Mouse (Mus musculus): Measurements from ENCODE around the gene Tspan12. TPM values are rescaled to one million over a fixed set of nuclear protein-coding genes. Genes with fewer than 3 reads are reported as not detected.

The Tspan12 gene
- total and polyA plus RNA-seq, 3 experiments: not detected

DNA sequence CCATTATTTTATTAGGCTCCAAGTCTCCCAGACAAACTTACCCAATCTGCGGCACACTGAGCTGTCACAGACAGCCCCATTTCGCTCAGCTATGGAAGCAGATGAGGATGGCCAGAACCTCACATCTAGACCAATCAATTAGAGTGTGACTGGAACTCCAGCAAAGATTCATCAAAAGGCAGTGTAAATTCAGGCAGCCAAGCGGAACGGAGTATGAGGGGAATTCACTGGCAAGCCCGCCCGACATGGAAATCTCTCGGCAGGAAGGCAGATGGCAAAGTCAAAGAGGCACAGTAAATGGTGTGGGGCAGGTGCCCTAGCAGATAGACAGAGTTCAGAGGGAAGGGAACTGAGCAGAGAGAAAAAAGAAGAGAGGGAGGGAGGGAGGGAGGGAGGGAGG is 5.5 kb upstream of the Tspan12 start:
- H3K36me3 ChIP-seq (ENCODE audit: control insufficient read depth in 1 of 2, insufficient read depth in 2 of 2, low read length in 2 of 2): no peaks in the 10 kb centered on the region
- H3K9me3 ChIP-seq (replicated peaks; ENCODE audit: insufficient read depth, low read length): no peaks in the 10 kb centered on the region
- no peak for DNase-seq (ENCODE audit: low read depth, low spot score)
- H3K4me1 ChIP-seq (ENCODE audit: control insufficient read depth in 1 of 2, insufficient read depth in 2 of 2, low read length in 2 of 2): no peaks in the 10 kb centered on the region
- H3K79me2 ChIP-seq (ENCODE audit: control insufficient read depth, insufficient read depth, low read length, poor library complexity): no peaks in the 10 kb centered on the region
- H3K27me3 ChIP-seq (ENCODE audit: control insufficient read depth in 1 of 2, insufficient read depth in 2 of 2, low read length in 2 of 2): peaks cover 0 to 2% of the 10 kb centered on the region in 2 experiments; a peak in 2 of 4 replicates
- no peak overlapping the region for H3K27ac ChIP-seq (ENCODE audit: control insufficient read depth, low read depth, low read length)
- H3K9ac ChIP-seq (ENCODE audit: control insufficient read depth, low read depth, low read length, poor library complexity, severe bottlenecking): no peak overlapping the region
- no peak overlapping the region for H3K4me3 ChIP-seq (ENCODE audit: control insufficient read depth in 1 of 2, insufficient read depth in 1 of 2, low read depth in 2 of 2, low read length in 2 of 2)
- no peak for TF ChIP-seq POLR2AphosphoS2 (IDR thresholded peaks at IDR 0.05; ENCODE audit: low read length)
- TF ChIP-seq MAFK (IDR thresholded peaks at IDR 0.05; ENCODE audit: borderline replicate concordance, low read depth, low read length): no peak
- no peak for TF ChIP-seq KAT2A (conservative IDR thresholded peaks at IDR 0.05; ENCODE audit: low read depth, low read length)
- no peak for TF ChIP-seq UBTF (IDR thresholded peaks at IDR 0.05; ENCODE audit: borderline replicate concordance, insufficient read depth, low read depth, low read length)
- TF ChIP-seq ELF1 (IDR thresholded peaks at IDR 0.05; ENCODE audit: low read depth, low read length): no peak
- no peak for TF ChIP-seq MXI1 (IDR thresholded peaks at IDR 0.05; ENCODE audit: low read depth, low read length)
- no peak for TF ChIP-seq USF1 (IDR thresholded peaks at IDR 0.05; ENCODE audit: low read depth, low read length)
- no peak for TF ChIP-seq SMC3 (IDR thresholded peaks at IDR 0.05; ENCODE audit: low read depth, low read length)
- no peak for TF ChIP-seq JUND (IDR thresholded peaks at IDR 0.05; ENCODE audit: low read depth, low read length)
- TF ChIP-seq ETS1 (IDR thresholded peaks at IDR 0.05; ENCODE audit: low read depth, low read length): no peak
- no peak for TF ChIP-seq NELFE (IDR thresholded peaks at IDR 0.05; ENCODE audit: low read depth, low read length)
- TF ChIP-seq GATA1 (IDR thresholded peaks at IDR 0.05; ENCODE audit: low read depth, low read length): no peak
- TF ChIP-seq SIN3A (IDR thresholded peaks at IDR 0.05; ENCODE audit: low read length): no peak
- TF ChIP-seq NRF1 (IDR thresholded peaks at IDR 0.05; ENCODE audit: insufficient read depth, low read depth, low read length, poor library complexity, severe bottlenecking): no peak
- no peak for TF ChIP-seq MEF2A (IDR thresholded peaks at IDR 0.05; ENCODE audit: extremely low read depth, insufficient replicate concordance, low read depth, low read length, poor library complexity, severe bottlenecking)
- TF ChIP-seq E2F4 (IDR thresholded peaks at IDR 0.05; ENCODE audit: borderline replicate concordance, low read depth, low read length): no peak
- no peak for TF ChIP-seq ZMIZ1 (IDR thresholded peaks at IDR 0.05; ENCODE audit: low read depth, low read length)
- no peak for TF ChIP-seq GABPA (IDR thresholded peaks at IDR 0.05; ENCODE audit: low read depth, low read length)
- TF ChIP-seq TCF12 (IDR thresholded peaks at IDR 0.05; ENCODE audit: low read depth, low read length): no peak
- no peak for TF ChIP-seq ZNF384 (IDR thresholded peaks at IDR 0.05; ENCODE audit: low read depth, low read length)

DNA sequence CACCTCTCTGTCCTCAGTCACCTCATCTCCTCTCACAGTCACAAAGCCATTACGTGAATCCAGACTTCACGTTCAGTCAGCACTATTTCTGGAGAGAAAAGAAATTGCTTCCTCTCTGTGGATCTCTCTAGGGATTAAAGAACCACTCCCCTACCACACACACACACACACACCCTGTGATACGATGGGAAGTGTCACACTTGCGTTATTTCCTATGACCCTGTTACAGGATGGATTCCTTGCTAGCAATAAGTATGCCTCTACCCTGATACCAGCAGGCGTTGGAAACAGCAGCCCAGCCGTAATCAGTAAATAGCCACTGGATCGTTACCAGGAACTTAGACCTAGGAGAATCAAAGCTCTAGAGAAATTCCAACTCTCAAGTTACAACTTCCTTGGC is 3.6 kb upstream of the Tspan12 start:
- Histone ChIP-seq H3K9ac (ENCODE audit: control insufficient read depth, low read depth, low read length, poor library complexity, severe bottlenecking) (no peak overlapping the region), H3K9me3 (replicated peaks; ENCODE audit: insufficient read depth, low read length) (no peaks in the 10 kb centered on the region), H3K27ac (ENCODE audit: control insufficient read depth, low read depth, low read length) (no peak overlapping the region), H3K79me2 (ENCODE audit: control insufficient read depth, insufficient read depth, low read length, poor library complexity) (no peaks in the 10 kb centered on the region), H3K27me3 (ENCODE audit: control insufficient read depth in 1 of 2, insufficient read depth in 2 of 2, low read length in 2 of 2) (no peaks in the 10 kb centered on the region), H3K4me3 (ENCODE audit: control insufficient read depth in 1 of 2, insufficient read depth in 1 of 2, low read depth in 2 of 2, low read length in 2 of 2) (no peak overlapping the region), H3K36me3 (ENCODE audit: control insufficient read depth in 1 of 2, insufficient read depth in 2 of 2, low read length in 2 of 2) (no peaks in the 10 kb centered on the region), H3K4me1 (ENCODE audit: control insufficient read depth in 1 of 2, insufficient read depth in 2 of 2, low read length in 2 of 2) (no peaks in the 10 kb centered on the region)
- TF ChIP-seq CHD2 (IDR thresholded peaks at IDR 0.05; ENCODE audit: low read length) (no peak), UBTF (IDR thresholded peaks at IDR 0.05; ENCODE audit: borderline replicate concordance, insufficient read depth, low read depth, low read length) (no peak), SIN3A (IDR thresholded peaks at IDR 0.05; ENCODE audit: low read length) (no peak), RCOR1 (IDR thresholded peaks at IDR 0.05; ENCODE audit: low read depth, low read length) (no peak), E2F4 (IDR thresholded peaks at IDR 0.05; ENCODE audit: borderline replicate concordance, low read depth, low read length) (no peak), USF1 (IDR thresholded peaks at IDR 0.05; ENCODE audit: low read depth, low read length) (no peak), ETS1 (IDR thresholded peaks at IDR 0.05; ENCODE audit: low read depth, low read length) (no peak), MEF2A (IDR thresholded peaks at IDR 0.05; ENCODE audit: extremely low read depth, insufficient replicate concordance, low read depth, low read length, poor library complexity, severe bottlenecking) (no peak), ZKSCAN1 (IDR thresholded peaks at IDR 0.05; ENCODE audit: low read depth, low read length) (no peak), CHD1 (IDR thresholded peaks at IDR 0.05; ENCODE audit: low read depth, low read length) (no peak), SMC3 (IDR thresholded peaks at IDR 0.05; ENCODE audit: low read depth, low read length) (no peak), KAT2A (conservative IDR thresholded peaks at IDR 0.05; ENCODE audit: low read depth, low read length) (no peak), EP300 (IDR thresholded peaks at IDR 0.05; ENCODE audit: low read depth in 1 of 2, low read length in 2 of 2) (no peak), GATA1 (IDR thresholded peaks at IDR 0.05; ENCODE audit: low read depth, low read length) (no peak), POLR2AphosphoS5 (IDR thresholded peaks at IDR 0.05; ENCODE audit: borderline replicate concordance, low read depth, low read length) (no peak), RAD21 (IDR thresholded peaks at IDR 0.05; ENCODE audit: low read depth, low read length) (no peak), NRF1 (IDR thresholded peaks at IDR 0.05; ENCODE audit: insufficient read depth, low read depth, low read length, poor library complexity, severe bottlenecking) (no peak), MYC (IDR thresholded peaks at IDR 0.05; ENCODE audit: low read depth, low read length) (no peak), TCF12 (IDR thresholded peaks at IDR 0.05; ENCODE audit: low read depth, low read length) (no peak)
- DNase-seq (ENCODE audit: low read depth, low spot score): no peak
